Mouse (Mus musculus) large intestine, adult 2 months (tissue): Measurements from ENCODE around the gene Ifnk. TPM values are rescaled to one million over a fixed set of nuclear protein-coding genes. Genes with fewer than 3 reads are reported as not detected.

Source experiments
- DNase-seq: peaks from one replicate; pipeline ENCODE4 v3.0.0-alpha.2; 2012; ENCODE audit warnings: low read depth, low spot score
- WGBS: fragments of 180-500 bp; shearing (Covaris S2); methylation state at CpG from one replicate; pipeline ENCODE4 v1.1.7; 2018; 5-methylcytosine and 5-hydroxymethylcytosine counted together
- polyA plus RNA-seq: library from polyadenylated mRNA; depleted of rRNA; stranded (reverse); fragments of >200 nt; gene quantifications from 2 replicates; pipeline ENCODE4 v1.2.3, GENCODE M21; 2012

Gene Ifnk
- polyA plus RNA-seq, 1 experiment: not detected

GRCm38 (mm10) chr4:35135806-35136205 lies 16.1 kb upstream of the Ifnk start:
- no peak for DNase-seq
- WGBS: 75% methylated on average over 4 of the region's 4 CpGs

GRCm38 (mm10) chr4:35136996-35137395 lies 14.9 kb upstream of the Ifnk start:
- DNase-seq: no peak
- WGBS: 81% methylated on average over 8 of the region's 8 CpGs

GRCm38 (mm10) chr4:35138077-35138476 lies 13.8 kb upstream of the Ifnk start:
- 74% methylated on average over 6 of the region's 6 CpGs for whole genome bisulfite sequencing
- no peak for DNase-seq

GRCm38 (mm10) chr4:35140317-35140716 lies 11.5 kb upstream of the Ifnk start:
- DNase-seq: no peak
- WGBS: 66% methylated on average over 6 of the region's 6 CpGs

- 74% methylated on average over 12 of the region's 12 CpGs for WGBS
- DNase-seq: no peak
Observed at GRCm38 (mm10) chr4:35143472-35144102, 8.3 kb upstream of the Ifnk start.

- 74% methylated on average over 10 of the region's 10 CpGs for WGBS
- DNase-seq: no peak
Observed at GRCm38 (mm10) chr4:35145726-35146125, 6.1 kb upstream of the Ifnk start.

GRCm38 (mm10) chr4:35146597-35146996 lies 5.3 kb upstream of the Ifnk start:
- WGBS: 84% methylated on average over 5 of the region's 5 CpGs
- DNase-seq: no peak

- WGBS: 90% methylated on average over 4 of the region's 4 CpGs
- no peak for DNase-seq
Observed at GRCm38 (mm10) chr4:35148326-35148725, 3.5 kb upstream of the Ifnk start.

GRCm38 (mm10) chr4:35150706-35151105 lies 1.1 kb upstream of the Ifnk start:
- 78% methylated on average over 3 of the region's 3 CpGs for WGBS
- DNase-seq: no peak

GRCm38 (mm10) chr4:35154051-35154450 lies 2.2 kb downstream of the Ifnk start:
- no peak for DNase-seq

GRCm38 (mm10) chr4:35155132-35155922 lies 3.5 kb downstream of the Ifnk start:
- DNase-seq: peak; percentile 93
- 13% methylated on average over 20 of the region's 20 CpGs for WGBS

More at GRCm38 (mm10) chr4:35154051-35154450, 2.2 kb downstream of the Ifnk start:
- 28% methylated on average over 3 of the region's 3 CpGs for WGBS

- under 1% methylated on average over 26 of the region's 26 CpGs for WGBS
- DNase-seq: peak; percentile 59
Observed at GRCm38 (mm10) chr4:35156149-35156611, 4.3 kb downstream of the Ifnk start.

- peak; percentile 73 for DNase-seq
- WGBS: under 1% methylated on average over 50 of the region's 50 CpGs
Observed at GRCm38 (mm10) chr4:35156751-35157611, 5.1 kb downstream of the Ifnk start, which contains the start of gene Mob3b. Gene Mob3b (minus strand): TSS chr4:35157484.

GRCm38 (mm10) chr4:35157815-35158214 lies 6.0 kb downstream of the Ifnk start:
- DNase-seq: no peak

GRCm38 (mm10) chr4:35165275-35165674 lies 13.4 kb downstream of the Ifnk start:
- DNase-seq: peak; percentile 39
- WGBS: 35% methylated on average over 2 of the region's 2 CpGs

More at GRCm38 (mm10) chr4:35157815-35158214, 6.0 kb downstream of the Ifnk start:
- WGBS: 61% methylated on average over 11 of the region's 11 CpGs

GRCm38 (mm10) chr4:35165947-35166346 lies 14.1 kb downstream of the Ifnk start:
- DNase-seq: peak; percentile 22
- 19% methylated on average over 3 of the region's 3 CpGs for WGBS

GRCm38 (mm10) chr4:35167855-35168254 lies 16.0 kb downstream of the Ifnk start:
- no peak for DNase-seq
- WGBS: 73% methylated on average over 5 of the region's 5 CpGs

- WGBS: 29% methylated on average over 13 of the region's 13 CpGs
- DNase-seq: no peak
Observed at GRCm38 (mm10) chr4:35169571-35170125, 17.8 kb downstream of the Ifnk start.

- 90% methylated on average over 2 of the region's 2 CpGs for WGBS
- no peak for DNase-seq
Observed at GRCm38 (mm10) chr4:35172471-35172870, 20.6 kb downstream of the Ifnk start.

- WGBS: 64% methylated on average over 1 of the region's 1 CpGs
- no peak for DNase-seq
Observed at GRCm38 (mm10) chr4:35173551-35173950, 21.7 kb downstream of the Ifnk start.
